Mouse (Mus musculus): ENCODE measurements at regions not wholly inside any gene's neighbourhood (a gene's known extent, or its start where the extent isn't known, plus 50 kb on each side); places are given as distances from the start of the nearest gene placed in this dataset.

- Histone ChIP-seq H3K9ac (replicated peaks; ENCODE audit: low read length, poor library complexity, severe bottlenecking) (no peak overlapping the region), H3K4me1 (ENCODE audit: insufficient read depth, low read length) (no peaks in the 10 kb centered on the region), H3K27me3 (ENCODE audit: insufficient read depth, low read length) (no peaks in the 10 kb centered on the region), H3K36me3 (ENCODE audit: insufficient read depth, low read length) (no peaks in the 10 kb centered on the region), H3K4me2 (ENCODE audit: low read depth, low read length, poor library complexity, severe bottlenecking) (no peak overlapping the region), H3K9me3 (ENCODE audit: low read length) (no peaks in the 10 kb centered on the region), H3K27ac (ENCODE audit: low read depth, low read length) (no peak overlapping the region), H3K4me3 (ENCODE audit: low read depth, low read length) (no peak overlapping the region)
- WGBS: 76% methylated on average over 4 of the region's 4 CpGs
- ATAC-seq (ENCODE audit: low FRiP score) (no peak), DNase-seq (ENCODE audit: low spot score) (no peak)
- TF ChIP-seq CTCF (IDR thresholded peaks at IDR 0.05): no peak
Observed at GRCm38 (mm10) chr10:92600116-92600515, 122.1 kb downstream of the Nedd1 start.

GRCm38 (mm10) chr10:92595496-92596355, 126.5 kb downstream of the Nedd1 start:
- no peak overlapping the region for H3K27ac ChIP-seq (ENCODE audit: low read depth, low read length)
- WGBS: 14% methylated on average over 6 of the region's 6 CpGs
- ATAC-seq (ENCODE audit: low FRiP score) (no peak), DNase-seq (ENCODE audit: low spot score) (no peak)
- H3K4me3 ChIP-seq (ENCODE audit: low read depth, low read length): no peak overlapping the region
- no peaks in the 10 kb centered on the region for H3K27me3 ChIP-seq (ENCODE audit: insufficient read depth, low read length)
- H3K9ac ChIP-seq (replicated peaks; ENCODE audit: low read length, poor library complexity, severe bottlenecking): no peak overlapping the region
- no peaks in the 10 kb centered on the region for H3K4me1 ChIP-seq (ENCODE audit: insufficient read depth, low read length)
- H3K4me2 ChIP-seq (ENCODE audit: low read depth, low read length, poor library complexity, severe bottlenecking): no peak overlapping the region
- no peak for TF ChIP-seq CTCF (IDR thresholded peaks at IDR 0.05)
- no peaks in the 10 kb centered on the region for H3K9me3 ChIP-seq (ENCODE audit: low read length)
- no peaks in the 10 kb centered on the region for H3K36me3 ChIP-seq (ENCODE audit: insufficient read depth, low read length)

- Histone ChIP-seq H3K27me3 (ENCODE audit: insufficient read depth, low read length) (no peaks in the 10 kb centered on the region), H3K4me2 (ENCODE audit: low read depth, low read length, poor library complexity, severe bottlenecking) (no peak overlapping the region), H3K4me1 (ENCODE audit: insufficient read depth, low read length) (no peaks in the 10 kb centered on the region), H3K4me3 (ENCODE audit: low read depth, low read length) (no peak overlapping the region), H3K36me3 (ENCODE audit: insufficient read depth, low read length) (no peaks in the 10 kb centered on the region), H3K9ac (replicated peaks; ENCODE audit: low read length, poor library complexity, severe bottlenecking) (no peak overlapping the region), H3K9me3 (ENCODE audit: low read length) (no peaks in the 10 kb centered on the region), H3K27ac (ENCODE audit: low read depth, low read length) (no peak overlapping the region)
- peak; percentile 37 for DNase-seq (ENCODE audit: low spot score)
- WGBS: 72% methylated on average over 7 of the region's 7 CpGs
- no peak for TF ChIP-seq CTCF (IDR thresholded peaks at IDR 0.05)
- no peak for ATAC-seq (ENCODE audit: low FRiP score)
Observed at GRCm38 (mm10) chr10:92593947-92594460, 128.2 kb downstream of the Nedd1 start.

GRCm38 (mm10) chr10:92578872-92579271, 143.3 kb downstream of the Nedd1 start:
- no peak overlapping the region for H3K4me2 ChIP-seq (ENCODE audit: low read depth, low read length, poor library complexity, severe bottlenecking)
- 81% methylated on average over 2 of the region's 2 CpGs for WGBS
- no peaks in the 10 kb centered on the region for H3K36me3 ChIP-seq (ENCODE audit: insufficient read depth, low read length)

GRCm38 (mm10) chr10:92570496-92570895, 151.7 kb downstream of the Nedd1 start:
- H3K9ac ChIP-seq (replicated peaks; ENCODE audit: low read length, poor library complexity, severe bottlenecking): no peak overlapping the region
- no peak for TF ChIP-seq CTCF (IDR thresholded peaks at IDR 0.05)
- ATAC-seq (ENCODE audit: low FRiP score): no peak
- no peak overlapping the region for H3K27ac ChIP-seq (ENCODE audit: low read depth, low read length)
- H3K4me2 ChIP-seq (ENCODE audit: low read depth, low read length, poor library complexity, severe bottlenecking): no peak overlapping the region
- no peak for DNase-seq (ENCODE audit: low spot score)
- no peaks in the 10 kb centered on the region for H3K27me3 ChIP-seq (ENCODE audit: insufficient read depth, low read length)
- no peaks in the 10 kb centered on the region for H3K9me3 ChIP-seq (ENCODE audit: low read length)
- no peaks in the 10 kb centered on the region for H3K36me3 ChIP-seq (ENCODE audit: insufficient read depth, low read length)
- no peaks in the 10 kb centered on the region for H3K4me1 ChIP-seq (ENCODE audit: insufficient read depth, low read length)
- H3K4me3 ChIP-seq (ENCODE audit: low read depth, low read length): no peak overlapping the region

More at GRCm38 (mm10) chr10:92578872-92579271, 143.3 kb downstream of the Nedd1 start:
- no peak overlapping the region for H3K9ac ChIP-seq (replicated peaks; ENCODE audit: low read length, poor library complexity, severe bottlenecking)
- H3K27me3 ChIP-seq (ENCODE audit: insufficient read depth, low read length): no peaks in the 10 kb centered on the region
- no peak overlapping the region for H3K27ac ChIP-seq (ENCODE audit: low read depth, low read length)
- no peaks in the 10 kb centered on the region for H3K4me1 ChIP-seq (ENCODE audit: insufficient read depth, low read length)
- DNase-seq (ENCODE audit: low spot score): no peak
- ATAC-seq (ENCODE audit: low FRiP score): no peak
- no peak overlapping the region for H3K4me3 ChIP-seq (ENCODE audit: low read depth, low read length)
- no peak for TF ChIP-seq CTCF (IDR thresholded peaks at IDR 0.05)
- H3K9me3 ChIP-seq (ENCODE audit: low read length): no peaks in the 10 kb centered on the region

- Histone ChIP-seq H3K4me1 (ENCODE audit: insufficient read depth, low read length) (peaks cover 3% of the 10 kb centered on the region; the same call in 1 of the 2 replicates), H3K27me3 (ENCODE audit: insufficient read depth, low read length) (no peaks in the 10 kb centered on the region), H3K9ac (replicated peaks; ENCODE audit: low read length, poor library complexity, severe bottlenecking) (no peak overlapping the region), H3K4me3 (ENCODE audit: low read depth, low read length) (no peak overlapping the region), H3K36me3 (ENCODE audit: insufficient read depth, low read length) (no peaks in the 10 kb centered on the region), H3K4me2 (ENCODE audit: low read depth, low read length, poor library complexity, severe bottlenecking) (no peak overlapping the region), H3K27ac (ENCODE audit: low read depth, low read length) (no peak overlapping the region), H3K9me3 (ENCODE audit: low read length) (no peaks in the 10 kb centered on the region)
- TF ChIP-seq CTCF (IDR thresholded peaks at IDR 0.05): no peak
- DNase-seq (ENCODE audit: low spot score) (no peak), ATAC-seq (ENCODE audit: low FRiP score) (no peak)
- 39% methylated on average over 4 of the region's 4 CpGs for WGBS
Observed at GRCm38 (mm10) chr10:92557463-92557862, 164.8 kb downstream of the Nedd1 start.

Data from midbrain, postnatal 0 days (tissue).